Mouse (Mus musculus): ENCODE measurements around the gene Lamb3. TPM values are rescaled to one million over a fixed set of nuclear protein-coding genes. Genes with fewer than 3 reads are reported as not detected.

The Lamb3 gene
- polyA plus RNA-seq, 1 experiment from 2014 or later: not detected

DNA sequence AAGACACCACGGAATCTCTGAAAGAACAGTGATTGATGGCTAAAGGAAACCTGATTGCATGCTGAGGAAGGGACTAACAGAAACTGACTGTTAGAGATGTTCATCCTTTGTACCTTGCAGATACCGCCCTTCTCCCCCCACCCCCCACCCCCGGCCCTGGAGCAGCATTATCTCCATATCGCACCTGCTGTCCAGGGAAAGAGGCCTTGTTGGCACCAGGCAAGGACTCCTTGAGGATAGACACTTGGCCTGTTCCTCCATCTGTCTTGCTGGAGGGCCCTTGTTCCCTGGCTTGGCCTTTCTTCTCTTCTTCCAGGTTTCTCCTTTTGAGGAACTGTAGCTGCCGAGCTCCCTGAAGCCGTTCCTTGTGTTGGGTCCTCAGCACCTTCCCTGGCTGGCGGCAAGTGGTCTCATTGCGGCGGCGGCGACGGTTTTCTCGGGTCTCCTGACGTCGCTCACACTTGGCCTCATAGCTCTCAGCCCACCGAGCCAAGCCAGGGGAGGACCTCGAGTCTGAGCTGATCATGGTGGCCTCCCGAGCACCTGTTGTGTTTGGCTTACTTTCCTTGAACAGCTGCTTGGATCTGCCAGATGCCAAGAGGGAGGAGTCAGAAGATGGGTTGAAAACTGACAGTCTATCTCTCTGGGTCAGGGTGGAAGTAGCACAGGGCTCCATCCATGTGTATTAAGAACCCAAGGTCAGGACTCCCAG, 9.8 kb upstream of the Lamb3 start:
- no peak overlapping the region for H3K27ac ChIP-seq (ENCODE audit: low read depth, low read length)
- H3K4me2 ChIP-seq: no peak overlapping the region
- no peaks in the 10 kb centered on the region for H3K36me3 ChIP-seq (ENCODE audit: control insufficient read depth, insufficient read depth, low read length)
- 95% methylated on average over 18 of the region's 18 CpGs for WGBS
- H3K27me3 ChIP-seq (ENCODE audit: control insufficient read depth, insufficient read depth, low read length): no peaks in the 10 kb centered on the region
- H3K9ac ChIP-seq (ENCODE audit: low read length): no peak overlapping the region
- no peak overlapping the region for H3K4me3 ChIP-seq (ENCODE audit: low read depth, low read length)
- no peaks in the 10 kb centered on the region for H3K9me3 ChIP-seq (ENCODE audit: control insufficient read depth, low read length)
- H3K4me1 ChIP-seq (ENCODE audit: control insufficient read depth, insufficient read depth, low read length): no peaks in the 10 kb centered on the region
- DNase-seq (ENCODE audit: low spot score, missing footprints): peak; percentile 17
- ATAC-seq (ENCODE audit: low FRiP score): no peak

DNA sequence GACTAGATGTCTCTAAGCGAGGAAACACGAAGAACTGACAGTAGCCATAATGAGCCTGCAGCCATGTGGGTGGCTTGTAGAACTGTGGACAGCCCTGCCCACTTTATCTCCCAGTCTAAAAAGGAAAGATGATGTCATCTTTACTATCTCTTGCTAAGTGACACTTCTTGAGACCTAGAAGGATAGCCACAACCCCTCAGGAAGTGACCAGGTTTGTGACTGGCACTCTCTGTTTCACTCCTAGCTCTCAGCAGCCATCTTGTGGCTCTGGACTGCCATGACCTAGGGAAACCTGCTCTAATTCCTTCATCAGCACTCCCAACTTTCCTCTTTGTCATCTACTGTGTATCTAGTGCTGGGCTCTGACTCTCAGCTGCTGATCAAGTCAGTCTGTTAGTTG, 9.2 kb upstream of the Lamb3 start:
- no peaks in the 10 kb centered on the region for H3K36me3 ChIP-seq (ENCODE audit: control insufficient read depth, insufficient read depth, low read length)
- no peak overlapping the region for H3K9ac ChIP-seq (ENCODE audit: low read length)
- H3K4me3 ChIP-seq (ENCODE audit: low read depth, low read length): no peak overlapping the region
- DNase-seq (ENCODE audit: low spot score, missing footprints) (peak; percentile 60), ATAC-seq (ENCODE audit: low FRiP score) (no peak)
- H3K4me1 ChIP-seq (ENCODE audit: control insufficient read depth, insufficient read depth, low read length): no peaks in the 10 kb centered on the region
- H3K27me3 ChIP-seq (ENCODE audit: control insufficient read depth, insufficient read depth, low read length): no peaks in the 10 kb centered on the region
- H3K9me3 ChIP-seq (ENCODE audit: control insufficient read depth, low read length): no peaks in the 10 kb centered on the region
- H3K4me2 ChIP-seq: no peak overlapping the region
- WGBS: 88% methylated on average over 2 of the region's 2 CpGs
- H3K27ac ChIP-seq (ENCODE audit: low read depth, low read length): no peak overlapping the region

DNA sequence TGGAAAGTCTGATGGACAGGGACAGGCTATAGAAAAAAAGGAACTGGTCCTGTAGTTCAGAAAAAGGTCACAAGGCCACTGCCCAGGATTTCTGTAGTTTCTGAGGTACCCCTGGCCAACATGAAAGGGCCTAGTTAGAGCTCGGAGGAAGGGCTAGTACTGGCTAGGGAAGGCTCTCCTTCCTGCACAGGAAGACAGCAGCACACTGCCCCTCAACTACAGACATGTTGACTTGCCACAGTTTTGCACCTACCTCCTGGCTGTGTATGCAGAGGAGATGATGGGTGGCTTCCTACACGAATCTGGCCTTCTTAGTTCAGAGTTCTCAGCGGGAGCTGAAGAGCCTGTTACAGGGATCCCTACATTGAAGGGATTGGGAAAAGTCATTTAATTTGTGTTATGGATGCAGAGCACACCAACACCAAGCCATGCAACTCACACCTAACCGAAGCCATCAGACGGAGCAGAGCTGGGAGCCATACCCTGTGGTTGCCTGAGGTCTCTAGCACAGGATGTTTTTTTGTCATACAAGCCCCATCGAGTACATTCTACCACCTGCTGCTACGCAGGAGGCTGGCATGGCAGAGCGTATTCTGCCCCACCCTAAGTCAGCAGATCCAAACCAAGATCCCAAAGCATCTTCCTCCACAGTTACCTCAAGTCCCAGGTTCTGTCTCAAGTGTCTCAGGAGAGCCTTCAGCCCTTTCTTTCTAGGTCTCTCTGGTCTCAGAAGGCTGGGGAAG, 6.7 kb upstream of the Lamb3 start:
- no peak overlapping the region for H3K27ac ChIP-seq (ENCODE audit: low read depth, low read length)

DNA sequence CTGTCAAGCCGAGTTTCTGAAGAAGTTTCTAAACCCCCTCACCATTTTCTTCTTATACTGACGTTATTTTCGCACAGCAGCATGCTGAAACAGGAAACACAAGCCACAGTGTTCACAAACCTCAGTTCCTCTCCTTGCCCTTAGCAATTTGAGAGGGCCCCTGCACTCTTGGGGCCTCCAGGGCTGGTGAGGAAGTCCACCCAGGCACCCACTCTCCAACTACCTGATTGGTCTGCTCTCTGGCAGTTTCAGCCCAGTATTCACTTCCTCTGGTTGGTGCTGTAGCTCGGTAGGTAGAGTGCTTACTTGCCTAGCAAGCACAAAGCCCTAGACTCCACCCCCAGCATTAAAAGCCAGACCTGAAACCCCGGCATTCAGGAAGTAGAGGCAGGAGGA, 6.1 kb upstream of the Lamb3 start, which contains the start of gene Traf3ip3:
TSS of gene Traf3ip3 (minus strand) at position 321 of the 396 bp plus-strand sequence.
- Histone ChIP-seq H3K9me3 (ENCODE audit: control insufficient read depth, low read length) (no peaks in the 10 kb centered on the region), H3K4me1 (ENCODE audit: control insufficient read depth, insufficient read depth, low read length) (no peaks in the 10 kb centered on the region), H3K27ac (ENCODE audit: low read depth, low read length) (no peak within 1 kb of the TSS), H3K4me3 (ENCODE audit: low read depth, low read length) (no peak within 1 kb of the TSS), H3K27me3 (ENCODE audit: control insufficient read depth, insufficient read depth, low read length) (no peaks in the 10 kb centered on the region), H3K9ac (ENCODE audit: low read length) (no peak within 1 kb of the TSS), H3K36me3 (ENCODE audit: control insufficient read depth, insufficient read depth, low read length) (no peaks in the 10 kb centered on the region), H3K4me2 (no peak within 1 kb of the TSS)
- ATAC-seq (ENCODE audit: low FRiP score) (no peak), DNase-seq (ENCODE audit: low spot score, missing footprints) (peak; percentile 49)
- 70% methylated on average over 5 of the region's 5 CpGs for WGBS

More for the DNA sequence above, 6.7 kb upstream of the Lamb3 start:
- Histone ChIP-seq H3K9ac (ENCODE audit: low read length) (no peak overlapping the region), H3K4me2 (no peak overlapping the region), H3K9me3 (ENCODE audit: control insufficient read depth, low read length) (no peaks in the 10 kb centered on the region), H3K36me3 (ENCODE audit: control insufficient read depth, insufficient read depth, low read length) (no peaks in the 10 kb centered on the region), H3K4me3 (ENCODE audit: low read depth, low read length) (no peak overlapping the region), H3K4me1 (ENCODE audit: control insufficient read depth, insufficient read depth, low read length) (no peaks in the 10 kb centered on the region), H3K27me3 (ENCODE audit: control insufficient read depth, insufficient read depth, low read length) (no peaks in the 10 kb centered on the region)
- no peak for ATAC-seq (ENCODE audit: low FRiP score)
- 80% methylated on average over 8 of the region's 8 CpGs for WGBS
- DNase-seq (ENCODE audit: low spot score, missing footprints): peak; percentile 53

DNA sequence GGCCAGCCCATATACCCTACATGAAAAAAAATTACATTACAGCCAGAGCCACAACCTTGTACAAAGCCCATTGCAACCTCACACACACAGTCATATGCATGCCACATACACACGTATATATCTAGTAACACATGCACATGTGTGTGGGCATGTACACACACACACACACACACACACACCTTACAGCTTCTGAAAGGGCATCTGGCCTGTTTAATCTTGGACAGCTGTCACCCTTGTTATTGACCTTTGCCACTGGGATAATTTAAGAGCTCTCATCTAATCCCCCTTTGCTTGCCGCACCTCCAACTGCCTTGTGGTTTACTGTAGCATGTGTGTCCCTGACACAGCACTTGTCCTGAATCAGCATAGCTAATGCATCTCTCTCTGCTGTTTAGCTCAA, 3.7 kb upstream of the Lamb3 start:
- no peak overlapping the region for H3K4me2 ChIP-seq
- DNase-seq (ENCODE audit: low spot score, missing footprints): no peak
- H3K9ac ChIP-seq (ENCODE audit: low read length): no peak overlapping the region
- no peaks in the 10 kb centered on the region for H3K4me1 ChIP-seq (ENCODE audit: control insufficient read depth, insufficient read depth, low read length)
- H3K36me3 ChIP-seq (ENCODE audit: control insufficient read depth, insufficient read depth, low read length): no peaks in the 10 kb centered on the region
- H3K27me3 ChIP-seq (ENCODE audit: control insufficient read depth, insufficient read depth, low read length): no peaks in the 10 kb centered on the region
- no peak overlapping the region for H3K4me3 ChIP-seq (ENCODE audit: low read depth, low read length)
- H3K27ac ChIP-seq (ENCODE audit: low read depth, low read length): no peak overlapping the region
- 84% methylated on average over 2 of the region's 2 CpGs for WGBS
- ATAC-seq (ENCODE audit: low FRiP score): no peak
- no peaks in the 10 kb centered on the region for H3K9me3 ChIP-seq (ENCODE audit: control insufficient read depth, low read length)

DNA sequence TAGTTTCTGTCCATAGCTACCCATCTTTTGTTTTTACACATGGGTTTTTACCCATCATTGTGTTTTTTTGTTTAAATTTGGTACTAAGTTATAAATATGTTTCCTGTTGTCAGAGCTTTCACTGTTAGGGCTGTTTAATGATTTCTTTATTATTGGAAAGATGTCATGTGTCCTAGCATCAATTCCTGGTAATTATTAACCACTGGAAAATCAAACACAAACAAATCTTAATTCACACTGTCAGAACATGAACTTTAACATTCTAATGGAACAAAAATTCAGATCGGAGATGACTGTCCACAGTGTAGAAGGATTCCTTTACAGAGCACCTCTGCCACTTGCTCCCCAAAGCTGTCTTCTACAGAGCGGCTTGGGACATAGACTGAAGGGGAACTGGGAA, 2.1 kb upstream of the Lamb3 start:
- Histone ChIP-seq H3K9ac (ENCODE audit: low read length) (no peak overlapping the region), H3K4me3 (ENCODE audit: low read depth, low read length) (no peak overlapping the region), H3K27me3 (ENCODE audit: control insufficient read depth, insufficient read depth, low read length) (no peaks in the 10 kb centered on the region), H3K4me2 (no peak overlapping the region), H3K9me3 (ENCODE audit: control insufficient read depth, low read length) (no peaks in the 10 kb centered on the region), H3K27ac (ENCODE audit: low read depth, low read length) (no peak overlapping the region), H3K4me1 (ENCODE audit: control insufficient read depth, insufficient read depth, low read length) (no peaks in the 10 kb centered on the region), H3K36me3 (ENCODE audit: control insufficient read depth, insufficient read depth, low read length) (no peaks in the 10 kb centered on the region)
- ATAC-seq (ENCODE audit: low FRiP score): no peak
- WGBS: 88% methylated on average over 2 of the region's 2 CpGs
- DNase-seq (ENCODE audit: low spot score, missing footprints): no peak

DNA sequence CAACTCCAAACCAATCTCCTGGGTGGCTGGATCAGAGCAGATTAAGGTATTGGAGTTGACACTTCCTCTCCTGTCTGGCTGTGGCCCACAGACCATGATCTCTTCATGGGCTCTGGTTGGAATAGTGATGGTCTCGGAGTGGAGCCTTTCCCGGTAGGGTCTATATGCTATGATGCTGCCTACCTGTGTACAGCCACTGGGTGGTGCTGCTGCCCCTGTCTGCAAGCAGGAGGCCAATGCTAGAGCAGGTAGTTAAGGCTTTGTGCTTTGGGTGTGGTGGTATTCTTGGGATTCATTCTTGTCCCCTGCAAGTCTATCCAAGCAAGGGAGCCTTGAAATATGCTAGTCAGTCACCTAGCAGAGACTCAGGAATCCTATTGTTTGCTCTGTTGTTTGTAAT, 679 bp downstream of the Lamb3 start:
- Histone ChIP-seq H3K4me3 (ENCODE audit: low read depth, low read length) (no peak overlapping the region), H3K9ac (ENCODE audit: low read length) (no peak overlapping the region), H3K9me3 (ENCODE audit: control insufficient read depth, low read length) (no peaks in the 10 kb centered on the region), H3K27ac (ENCODE audit: low read depth, low read length) (no peak overlapping the region), H3K4me2 (no peak overlapping the region), H3K4me1 (ENCODE audit: control insufficient read depth, insufficient read depth, low read length) (no peaks in the 10 kb centered on the region), H3K36me3 (ENCODE audit: control insufficient read depth, insufficient read depth, low read length) (no peaks in the 10 kb centered on the region), H3K27me3 (ENCODE audit: control insufficient read depth, insufficient read depth, low read length) (no peaks in the 10 kb centered on the region)
- 52% methylated on average over 2 of the region's 2 CpGs for WGBS
- DNase-seq (ENCODE audit: low spot score, missing footprints) (no peak), ATAC-seq (ENCODE audit: low FRiP score) (no peak)

DNA sequence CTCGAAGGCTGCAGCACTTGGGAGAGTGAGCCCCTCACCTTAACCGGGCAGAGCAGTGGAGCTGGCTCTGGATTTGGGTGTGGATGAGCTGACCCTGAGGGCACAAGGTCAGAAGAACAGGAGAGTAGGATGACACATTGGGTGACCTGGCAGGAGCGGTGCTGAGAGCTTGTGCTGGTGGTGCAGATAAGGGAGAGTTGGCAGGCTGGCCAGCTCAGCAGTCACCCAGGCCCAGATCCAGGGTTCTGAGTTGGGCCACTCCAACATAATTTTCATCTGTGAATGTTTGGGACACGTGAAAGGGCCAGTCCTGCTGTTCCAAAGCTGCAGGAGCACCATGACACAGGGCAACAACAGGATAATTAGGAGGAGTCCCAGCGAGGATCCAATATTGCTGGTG, 3.9 kb downstream of the Lamb3 start:
- Histone ChIP-seq H3K27me3 (ENCODE audit: control insufficient read depth, insufficient read depth, low read length) (no peaks in the 10 kb centered on the region), H3K4me3 (ENCODE audit: low read depth, low read length) (no peak overlapping the region), H3K4me1 (ENCODE audit: control insufficient read depth, insufficient read depth, low read length) (no peaks in the 10 kb centered on the region), H3K4me2 (no peak overlapping the region), H3K36me3 (ENCODE audit: control insufficient read depth, insufficient read depth, low read length) (no peaks in the 10 kb centered on the region), H3K9me3 (ENCODE audit: control insufficient read depth, low read length) (no peaks in the 10 kb centered on the region), H3K27ac (ENCODE audit: low read depth, low read length) (no peak overlapping the region), H3K9ac (ENCODE audit: low read length) (no peak overlapping the region)
- WGBS: 79% methylated on average over 5 of the region's 5 CpGs
- no peak for DNase-seq (ENCODE audit: low spot score, missing footprints)
- no peak for ATAC-seq (ENCODE audit: low FRiP score)

DNA sequence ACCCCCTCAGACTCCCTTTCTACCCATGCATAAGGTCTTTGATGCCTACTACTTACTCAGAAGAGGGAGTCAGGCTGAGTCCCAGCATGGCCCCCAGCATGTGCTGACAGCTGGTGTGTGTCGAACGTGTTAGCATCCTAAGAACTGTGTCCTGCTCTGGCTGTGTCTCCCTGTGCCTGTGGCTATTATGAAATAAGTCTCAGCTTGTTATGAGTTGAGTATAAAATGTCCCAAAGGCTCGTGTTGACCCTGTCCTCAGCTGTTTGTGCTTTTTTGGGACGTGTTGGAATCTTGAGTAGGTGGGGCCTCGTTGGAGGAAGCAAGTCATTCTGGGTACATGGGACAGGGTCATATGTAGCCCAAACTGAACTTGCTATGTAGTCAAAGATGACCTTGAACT, 6.6 kb downstream of the Lamb3 start:
- Histone ChIP-seq H3K27ac (ENCODE audit: low read depth, low read length) (no peak overlapping the region), H3K9me3 (ENCODE audit: control insufficient read depth, low read length) (no peaks in the 10 kb centered on the region), H3K9ac (ENCODE audit: low read length) (no peak overlapping the region), H3K27me3 (ENCODE audit: control insufficient read depth, insufficient read depth, low read length) (no peaks in the 10 kb centered on the region), H3K4me3 (ENCODE audit: low read depth, low read length) (no peak overlapping the region), H3K36me3 (ENCODE audit: control insufficient read depth, insufficient read depth, low read length) (no peaks in the 10 kb centered on the region), H3K4me1 (ENCODE audit: control insufficient read depth, insufficient read depth, low read length) (no peaks in the 10 kb centered on the region), H3K4me2 (no peak overlapping the region)
- ATAC-seq (ENCODE audit: low FRiP score) (no peak), DNase-seq (ENCODE audit: low spot score, missing footprints) (no peak)
- 76% methylated on average over 5 of the region's 5 CpGs for WGBS
